Mouse (Mus musculus): ENCODE data around the gene Prkar2b. TPM values are rescaled to one million over a fixed set of nuclear protein-coding genes. Genes with fewer than 3 reads are reported as not detected.
A peak's percentile ranks its signal among the peaks of the same experiment; 100 is the strongest.
"Not testable (repeated sequence)": the region's sequence is repeated elsewhere in the genome, so short reads cannot be mapped to it uniquely, and the experiment has no call there.

Gene Prkar2b
- polyA plus RNA-seq, 1 experiment from 2014 or later, result 138 TPM

- no peaks in the 10 kb centered on the region for H3K36me3 ChIP-seq
- no peak for ATAC-seq (replicated peaks)
- no peaks in the 10 kb centered on the region for H3K27me3 ChIP-seq
- no peak overlapping the region for H3K4me2 ChIP-seq (replicated peaks)
- H3K4me3 ChIP-seq, result no peak overlapping the region
- H3K9ac ChIP-seq (replicated peaks), result no peak overlapping the region
- no peak overlapping the region for H3K27ac ChIP-seq (replicated peaks)
- H3K9me3 ChIP-seq, result no peaks in the 10 kb centered on the region
- peaks cover 15% of the 10 kb centered on the region for H3K4me1 ChIP-seq
- 78% methylated on average over 7 of the region's 7 CpGs for WGBS
Measured at GRCm38 (mm10) chr12:32017636-32018375, 43.3 kb downstream of the Prkar2b start.

GRCm38 (mm10) chr12:32016472-32016871, 44.6 kb downstream of the Prkar2b start:
- no peaks in the 10 kb centered on the region for H3K36me3 ChIP-seq
- no peaks in the 10 kb centered on the region for H3K9me3 ChIP-seq
- peaks cover 15% of the 10 kb centered on the region for H3K4me1 ChIP-seq
- no peak overlapping the region for H3K4me2 ChIP-seq (replicated peaks)
- ATAC-seq (replicated peaks), result no peak
- no peak overlapping the region for H3K9ac ChIP-seq (replicated peaks)
- no peaks in the 10 kb centered on the region for H3K27me3 ChIP-seq
- H3K4me3 ChIP-seq, result no peak overlapping the region
- 70% methylated on average over 6 of the region's 6 CpGs for WGBS
- H3K27ac ChIP-seq (replicated peaks), result no peak overlapping the region

DNA sequence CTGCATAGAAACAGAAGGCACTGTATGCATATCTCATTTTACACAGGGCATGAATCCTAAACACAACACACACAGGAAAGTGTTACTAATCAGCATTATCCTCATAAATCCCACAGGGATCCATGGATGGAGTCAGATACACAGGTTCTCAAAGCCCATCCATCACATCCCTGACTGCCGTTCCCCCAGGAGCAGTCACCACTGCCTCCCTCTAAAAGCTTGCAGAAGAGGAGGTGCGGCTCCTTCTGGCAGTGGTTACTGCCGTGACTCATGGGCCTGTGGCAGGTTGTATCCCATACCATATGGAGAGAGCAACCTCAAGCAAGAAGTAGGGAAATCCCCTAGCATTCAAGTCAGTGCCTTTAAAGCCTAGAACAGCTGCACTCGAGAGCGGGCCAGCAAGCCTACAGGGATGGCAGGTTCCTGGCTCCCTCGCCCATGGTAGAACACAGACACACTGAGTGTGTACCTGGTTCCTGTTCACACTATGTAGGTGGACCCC, 45.8 kb downstream of the Prkar2b start:
- no peak overlapping the region; the same call in 1 of the 2 replicates for H3K27ac ChIP-seq (replicated peaks)
- no peak for ATAC-seq (replicated peaks)
- H3K4me3 ChIP-seq, result no peak overlapping the region
- peaks cover 15% of the 10 kb centered on the region for H3K4me1 ChIP-seq
- H3K9me3 ChIP-seq, result no peaks in the 10 kb centered on the region
- 60% methylated on average over 6 of the region's 6 CpGs for WGBS
- no peaks in the 10 kb centered on the region for H3K27me3 ChIP-seq
- no peak overlapping the region for H3K9ac ChIP-seq (replicated peaks)
- H3K4me2 ChIP-seq (replicated peaks), result no peak overlapping the region
- no peaks in the 10 kb centered on the region for H3K36me3 ChIP-seq

GRCm38 (mm10) chr12:32014811-32015210, 46.3 kb downstream of the Prkar2b start:
- WGBS, result 69% methylated on average over 7 of the region's 7 CpGs
- ATAC-seq (replicated peaks), result no peak
- Histone ChIP-seq H3K27me3 (no peaks in the 10 kb centered on the region), H3K36me3 (no peaks in the 10 kb centered on the region), H3K4me1 (peaks cover 15% of the 10 kb centered on the region), H3K9me3 (no peaks in the 10 kb centered on the region), H3K4me3 (no peak overlapping the region), H3K27ac (replicated peaks) (no peak overlapping the region), H3K9ac (replicated peaks) (no peak overlapping the region), H3K4me2 (replicated peaks) (no peak overlapping the region)

GRCm38 (mm10) chr12:32012169-32012568, 48.9 kb downstream of the Prkar2b start:
- H3K4me3 ChIP-seq, result no peak overlapping the region
- no peaks in the 10 kb centered on the region for H3K27me3 ChIP-seq
- no peak overlapping the region for H3K9ac ChIP-seq (replicated peaks)
- H3K4me1 ChIP-seq, result peaks cover 15% of the 10 kb centered on the region
- H3K27ac ChIP-seq (replicated peaks), result no peak overlapping the region
- no peaks in the 10 kb centered on the region for H3K36me3 ChIP-seq
- 76% methylated on average over 2 of the region's 2 CpGs for WGBS
- H3K9me3 ChIP-seq, result no peaks in the 10 kb centered on the region
- ATAC-seq (replicated peaks), result no peak
- H3K4me2 ChIP-seq (replicated peaks), result no peak overlapping the region

DNA sequence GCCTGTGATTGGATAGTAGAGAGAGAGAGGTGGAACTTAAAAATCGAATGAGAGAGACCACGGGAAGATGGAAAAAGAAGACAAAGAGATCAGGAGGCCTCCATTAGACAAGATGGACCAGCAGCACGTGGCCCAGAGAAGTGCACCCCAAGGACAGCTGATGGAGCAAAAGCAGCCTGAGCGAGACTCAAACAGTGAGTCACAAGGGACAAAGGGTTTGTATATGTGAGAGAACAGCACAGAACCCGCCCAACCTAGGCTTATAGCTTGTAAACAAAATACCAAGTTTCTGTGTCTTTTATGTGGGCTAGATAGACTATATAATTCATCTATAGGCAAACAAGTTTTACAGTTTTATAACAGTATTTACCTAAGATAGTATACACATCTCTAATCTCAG, 50.0 kb downstream of the Prkar2b start:
- no peak overlapping the region for H3K27ac ChIP-seq (replicated peaks)
- WGBS, result 93% methylated on average over 5 of the region's 5 CpGs
- no peaks in the 10 kb centered on the region for H3K36me3 ChIP-seq
- H3K4me2 ChIP-seq (replicated peaks), result no peak overlapping the region
- no peak overlapping the region for H3K9ac ChIP-seq (replicated peaks)
- no peaks in the 10 kb centered on the region for H3K9me3 ChIP-seq
- peaks cover 10% of the 10 kb centered on the region for H3K4me1 ChIP-seq
- no peak overlapping the region for H3K4me3 ChIP-seq
- ATAC-seq (replicated peaks), result no peak
- H3K27me3 ChIP-seq, result no peaks in the 10 kb centered on the region

DNA sequence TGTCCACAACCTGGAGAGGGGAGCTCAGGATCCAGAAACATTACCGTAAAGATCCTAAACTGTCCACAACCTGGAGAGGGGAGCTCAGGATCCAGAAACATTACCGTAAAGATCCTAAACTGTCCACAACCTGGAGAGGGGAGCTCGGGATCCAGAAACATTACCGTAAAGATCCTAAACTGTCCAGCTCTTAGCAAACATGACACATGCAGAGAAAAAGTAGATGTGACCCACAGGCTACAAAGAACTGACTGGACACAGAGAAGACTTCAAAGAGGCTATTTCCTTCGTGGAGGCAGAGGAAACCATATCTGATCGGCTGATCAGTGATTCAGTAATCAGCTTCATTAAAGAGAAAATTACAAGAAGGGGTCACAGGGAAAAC, 51.1 kb downstream of the Prkar2b start:
- H3K9ac ChIP-seq (replicated peaks); H3K36me3 ChIP-seq; H3K9me3 ChIP-seq; H3K27me3 ChIP-seq; ATAC-seq (replicated peaks); H3K4me1 ChIP-seq; H3K4me2 ChIP-seq (replicated peaks); H3K27ac ChIP-seq (replicated peaks); H3K4me3 ChIP-seq: not testable (repeated sequence)
- whole genome bisulfite sequencing, result 40% methylated on average over 6 of the region's 6 CpGs

- Histone ChIP-seq H3K4me1 (no peaks in the 10 kb centered on the region), H3K9ac (replicated peaks) (no peak overlapping the region), H3K36me3 (no peaks in the 10 kb centered on the region), H3K27ac (replicated peaks) (no peak overlapping the region), H3K4me3 (no peak overlapping the region), H3K4me2 (replicated peaks) (no peak overlapping the region), H3K9me3 (no peaks in the 10 kb centered on the region), H3K27me3 (no peaks in the 10 kb centered on the region)
- peak; percentile 39 for ATAC-seq (replicated peaks)
- 24% methylated on average over 8 of the region's 8 CpGs for WGBS
Measured at GRCm38 (mm10) chr12:32009267-32009984, 51.7 kb downstream of the Prkar2b start.

GRCm38 (mm10) chr12:32008728-32009127, 52.4 kb downstream of the Prkar2b start:
- H3K4me1 ChIP-seq, result no peaks in the 10 kb centered on the region
- no peaks in the 10 kb centered on the region for H3K36me3 ChIP-seq
- no peak overlapping the region for H3K27ac ChIP-seq (replicated peaks)
- 83% methylated on average over 5 of the region's 5 CpGs for WGBS
- no peaks in the 10 kb centered on the region for H3K27me3 ChIP-seq
- no peak overlapping the region for H3K4me3 ChIP-seq
- ATAC-seq (replicated peaks), result no peak
- no peak overlapping the region for H3K9ac ChIP-seq (replicated peaks)
- no peaks in the 10 kb centered on the region for H3K9me3 ChIP-seq
- H3K4me2 ChIP-seq (replicated peaks), result no peak overlapping the region

DNA sequence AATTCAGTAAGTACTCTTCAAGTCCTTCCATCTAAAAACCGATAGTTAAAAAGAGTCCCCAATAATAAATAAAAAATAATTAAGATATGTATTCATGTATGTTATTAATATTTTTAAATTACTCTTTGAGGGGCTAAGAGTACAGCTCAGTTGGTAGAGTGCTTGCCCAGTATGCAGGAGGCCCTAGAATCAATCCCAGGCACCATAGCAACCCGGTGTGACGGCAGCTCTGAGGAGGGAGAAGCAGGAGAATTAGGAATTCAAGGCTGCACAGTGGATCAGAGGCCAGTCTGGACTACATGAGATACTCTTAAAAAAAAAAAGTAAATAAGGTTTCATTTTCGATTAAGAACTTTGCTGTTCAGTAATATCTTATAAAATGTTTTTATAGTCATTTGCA, 53.5 kb downstream of the Prkar2b start:
- no peak overlapping the region for H3K4me2 ChIP-seq (replicated peaks)
- ATAC-seq (replicated peaks), result no peak
- H3K9me3 ChIP-seq, result no peaks in the 10 kb centered on the region
- 79% methylated on average over 4 of the region's 4 CpGs for WGBS
- no peak overlapping the region for H3K27ac ChIP-seq (replicated peaks)
- H3K4me3 ChIP-seq, result no peak overlapping the region
- no peaks in the 10 kb centered on the region for H3K4me1 ChIP-seq
- H3K27me3 ChIP-seq, result no peaks in the 10 kb centered on the region
- no peaks in the 10 kb centered on the region for H3K36me3 ChIP-seq
- H3K9ac ChIP-seq (replicated peaks), result no peak overlapping the region

DNA sequence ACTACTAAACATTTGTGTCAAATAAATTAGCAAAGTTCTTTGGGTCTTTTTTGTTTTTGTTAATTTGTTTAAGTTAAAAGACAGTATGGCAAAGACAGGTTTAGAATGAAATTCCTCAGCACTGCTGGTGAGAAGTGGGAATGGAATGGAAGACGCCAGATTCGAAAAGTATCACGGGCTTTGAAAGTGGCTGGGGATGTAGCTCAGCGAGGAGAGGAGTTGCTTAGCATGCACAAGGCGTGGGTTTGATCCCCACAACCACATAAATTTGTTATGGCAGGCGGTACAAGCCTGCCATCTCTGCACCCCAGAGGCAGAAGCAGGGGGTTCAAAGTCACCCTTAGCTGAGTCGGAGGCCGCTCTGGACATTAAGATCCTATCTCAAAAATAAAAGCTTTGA, 54.1 kb downstream of the Prkar2b start:
- whole genome bisulfite sequencing, result 92% methylated on average over 8 of the region's 8 CpGs

DNA sequence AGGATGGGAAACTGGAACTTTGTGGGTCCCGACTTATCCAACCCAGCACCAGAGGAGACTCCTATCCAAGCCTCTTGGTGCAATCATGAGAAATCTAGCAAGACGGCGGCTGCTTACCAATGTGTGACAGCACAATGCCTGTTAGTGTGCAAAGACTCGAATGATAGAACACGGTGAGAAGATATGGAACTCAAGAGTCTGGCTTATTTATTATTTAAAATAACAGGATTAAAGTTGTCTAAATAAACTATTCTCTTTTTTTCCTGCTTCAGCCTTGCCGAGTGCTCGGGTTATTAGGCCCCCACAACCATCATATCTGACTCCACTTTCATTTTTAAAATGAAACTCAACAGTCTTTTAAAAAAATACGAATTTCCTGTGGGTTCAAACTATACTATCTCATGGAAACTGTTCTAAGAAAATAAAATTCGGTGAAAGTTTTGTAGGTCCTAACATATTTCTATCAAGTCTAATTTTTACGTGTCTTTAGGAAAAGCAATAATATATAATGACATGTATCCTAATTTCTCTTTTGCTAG, 54.6 kb downstream of the Prkar2b start:
- Histone ChIP-seq H3K9ac (replicated peaks) (no peak overlapping the region), H3K27ac (replicated peaks) (no peak overlapping the region), H3K4me3 (no peak overlapping the region), H3K9me3 (no peaks in the 10 kb centered on the region), H3K4me2 (replicated peaks) (no peak overlapping the region), H3K4me1 (no peaks in the 10 kb centered on the region), H3K36me3 (no peaks in the 10 kb centered on the region; the same call in 1 of the 2 replicates), H3K27me3 (no peaks in the 10 kb centered on the region)
- 92% methylated on average over 10 of the region's 10 CpGs for WGBS
- no peak for ATAC-seq (replicated peaks)

More for the DNA sequence above, 54.1 kb downstream of the Prkar2b start:
- no peaks in the 10 kb centered on the region for H3K27me3 ChIP-seq
- H3K4me3 ChIP-seq, result no peak overlapping the region
- no peak overlapping the region for H3K9ac ChIP-seq (replicated peaks)
- ATAC-seq (replicated peaks), result no peak
- H3K36me3 ChIP-seq, result no peaks in the 10 kb centered on the region
- no peaks in the 10 kb centered on the region for H3K4me1 ChIP-seq
- no peaks in the 10 kb centered on the region for H3K9me3 ChIP-seq
- H3K4me2 ChIP-seq (replicated peaks), result no peak overlapping the region
- no peak overlapping the region for H3K27ac ChIP-seq (replicated peaks)

All from forebrain, embryonic 15.5 days (tissue).